Mouse (Mus musculus): ENCODE measurements around the gene Pla2g2d.

GRCm38 (mm10) chr4:138771970-138772369 is 3.6 kb upstream of the Pla2g2d start:
- no peak for TF ChIP-seq BHLHE40 (IDR thresholded peaks at IDR 0.05; ENCODE audit: borderline replicate concordance, low read depth, low read length)
- no peak for TF ChIP-seq POLR2A (IDR thresholded peaks at IDR 0.05; ENCODE audit: control insufficient read depth in 1 of 2, insufficient read depth in 1 of 2, low read depth in 1 of 2, low read length in 2 of 2, poor library complexity in 1 of 2)
